Mouse (Mus musculus) liver, postnatal 0 days (tissue): Measurements from ENCODE around the gene Foxl1.

Experiments used
- CTCF ChIP-seq: sonication (generic); IDR thresholded peaks from 2 replicates; pipeline ENCODE4 v1.5.1; 2016; ENCODE audit warnings: antibody characterized with exemption, low read depth
- EP300 ChIP-seq: IDR thresholded peaks from 2 replicates; pipeline ENCODE4 v1.6.1; 2016; ENCODE audit warnings: antibody characterized with exemption, low read depth, mild to moderate bottlenecking

DNA sequence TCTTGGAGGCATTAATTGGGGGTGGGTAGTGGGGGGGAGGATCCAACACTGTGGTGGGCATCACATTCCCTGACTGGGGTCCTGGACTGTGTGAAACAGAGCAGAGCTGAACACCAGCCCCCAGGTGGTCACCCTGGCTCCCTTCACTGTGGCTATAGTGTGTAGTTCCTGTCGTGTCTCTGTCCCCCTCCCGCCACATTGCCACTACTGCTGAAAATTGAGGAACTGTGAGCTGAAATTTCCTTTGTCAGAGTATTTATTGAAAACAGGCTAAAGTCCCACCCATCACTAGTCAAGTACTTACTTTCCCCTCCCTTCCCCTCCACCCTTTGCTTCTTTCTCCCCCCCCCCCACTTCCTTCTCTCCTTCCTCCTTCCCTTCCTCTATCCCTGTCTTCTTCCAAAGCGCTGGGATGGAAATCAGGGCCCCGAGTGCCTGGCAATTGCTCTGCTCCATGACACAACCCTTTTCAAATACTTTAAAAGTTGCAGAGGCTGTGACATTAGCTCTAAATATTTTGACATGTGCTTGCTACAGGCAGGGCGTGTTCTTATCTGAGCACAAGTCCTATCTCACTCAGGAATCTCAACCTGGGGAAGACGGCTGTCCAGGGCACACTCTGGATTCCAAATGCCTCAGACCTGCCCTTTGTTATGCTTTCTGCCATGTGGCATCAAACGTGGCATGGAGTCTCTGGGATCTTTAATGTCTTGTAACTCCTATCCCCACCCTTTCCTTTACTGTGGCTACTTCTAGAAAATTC, 16.4 kb upstream of the Foxl1 start:
- TF ChIP-seq CTCF (no peak), EP300 (no peak)
